11 mouse cellular contexts compared by ENCODE assay signal in the genomic region with DNA sequence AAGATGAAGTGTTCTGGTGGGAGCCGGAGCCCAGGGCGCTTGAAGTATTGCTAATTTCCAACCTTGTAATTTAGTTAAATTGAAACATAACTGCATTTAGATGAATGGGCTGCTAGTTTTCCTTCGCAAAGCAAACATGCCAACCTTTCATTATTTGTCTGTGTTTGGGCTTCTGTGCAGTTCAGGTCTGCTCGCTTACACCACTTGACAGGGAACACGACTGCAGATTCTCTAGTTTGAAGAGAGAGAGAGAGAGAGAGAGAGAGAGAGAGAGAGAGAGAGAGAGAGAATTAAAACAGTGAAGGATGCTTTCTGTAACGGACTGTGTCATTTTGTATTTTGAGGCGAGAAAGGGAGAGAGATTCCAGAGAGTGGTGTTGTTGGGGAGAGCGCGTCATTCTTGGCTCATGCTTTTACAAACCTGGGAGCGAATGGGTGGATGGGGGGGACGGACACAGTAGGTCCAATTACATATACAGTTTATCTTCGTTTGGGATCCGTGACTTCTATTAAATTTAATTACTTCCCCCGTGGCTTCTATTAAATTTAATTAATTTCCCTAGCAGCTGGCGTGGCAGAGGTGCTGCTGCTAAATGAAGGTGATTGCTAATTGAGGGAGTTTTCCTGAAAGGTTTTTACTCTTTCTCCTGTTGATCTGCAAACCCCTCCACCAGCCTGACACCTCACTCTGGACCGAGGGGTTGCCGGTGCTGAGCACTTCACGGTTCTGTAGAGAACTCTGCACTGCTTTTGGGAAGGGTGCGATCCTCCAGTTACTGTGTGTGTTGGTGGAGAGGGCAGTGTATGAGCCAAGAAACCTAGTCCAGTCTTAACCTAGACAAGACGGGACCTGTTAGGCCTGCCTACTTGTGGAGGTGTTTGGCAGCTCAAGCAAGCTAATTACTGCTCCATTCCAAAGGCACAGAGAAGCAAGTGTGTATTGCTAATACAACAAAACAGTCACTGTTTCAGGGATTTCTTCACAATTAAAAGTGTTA.
DNase-seq lines count a peak whose midpoint lies in the region; ATAC-seq and TF ChIP-seq lines count a peak whose summit lies in the region.
"Had no signal": no experiment of that assay in that cellular context is flagged by ENCODE, and none has a peak within 500 bp of the region (broad histone marks: within the 10 kb centered on the region; RNA-seq: fewer than 3 reads in every experiment).

No protein-coding gene starts in this region.

- 27% methylated on average over 20 of the region's 20 CpGs for WGBS in forebrain, embryonic 16.5 days
- WGBS in limb, embryonic 15.5 days: 24% methylated on average over 20 of the region's 20 CpGs

- H3K27ac ChIP-seq in cortical plate, adult 2 months (ENCODE audit: insufficient read depth, low read length): peak overlapping the region; percentile 35
- no peak overlapping the region for H3K27ac ChIP-seq in forebrain, embryonic 16.5 days (ENCODE audit: low read length)
- no peak overlapping the region for H3K27ac ChIP-seq in limb, embryonic 15.5 days
- H3K27ac ChIP-seq: midbrain, embryonic 12.5 days; stomach, embryonic 15.5 days had no signal

- peak; percentile 61 for ATAC-seq in forebrain, embryonic 16.5 days
- ATAC-seq in limb, embryonic 15.5 days (ENCODE audit: insufficient number of reproducible peaks, low FRiP score, low TSS enrichment, low read depth): peak; percentile 78
- ATAC-seq: liver, postnatal 0 days had no signal

- no peak for TF ChIP-seq POLR2A in cortical plate, adult 2 months (IDR thresholded peaks at IDR 0.05; ENCODE audit: extremely low read depth, insufficient read depth, low read length)

- peaks cover 4% of the 10 kb centered on the region for H3K4me1 ChIP-seq in cortical plate, adult 2 months (ENCODE audit: control insufficient read depth, insufficient read depth, low read length)
- H3K4me1 ChIP-seq in forebrain, embryonic 16.5 days (replicated peaks; ENCODE audit: control insufficient read depth, insufficient read depth, low read length): peaks cover 16% of the 10 kb centered on the region; the same call in 1 of the 2 replicates
- peaks cover 9% of the 10 kb centered on the region; the same call in 1 of the 2 replicates for H3K4me1 ChIP-seq in limb, embryonic 15.5 days
- H3K4me1 ChIP-seq: stomach, embryonic 15.5 days had no signal

- TF ChIP-seq CTCF in cortical plate, adult 2 months (IDR thresholded peaks at IDR 0.05; ENCODE audit: extremely low read depth, insufficient read depth, low read length): no peak

- H3K9ac ChIP-seq in forebrain, embryonic 16.5 days (replicated peaks; ENCODE audit: low read depth, low read length): no peak overlapping the region
- 0 out of 2 replicates have a peak overlapping the region, but pooled peaks have one; percentile 4 for H3K9ac ChIP-seq in limb, embryonic 15.5 days
- H3K9ac ChIP-seq: liver, postnatal 0 days; midbrain, embryonic 12.5 days; stomach, embryonic 15.5 days had no signal

- peak overlapping the region; percentile 32 for H3K4me2 ChIP-seq in forebrain, embryonic 16.5 days (ENCODE audit: low read length)
- peak overlapping the region; percentile 39 for H3K4me2 ChIP-seq in limb, embryonic 15.5 days
- H3K4me2 ChIP-seq: midbrain, embryonic 12.5 days; stomach, embryonic 15.5 days had no signal

- DNase-seq in kidney, adult 9 months: peak; percentile 24
- DNase-seq in kidney, adult 11 months: no peak
- no peak for DNase-seq in adrenal gland, postnatal 25 days
- no peak for DNase-seq in left cerebral cortex, adult 18-20 months (ENCODE audit: low spot score in 2 of 2)
- DNase-seq: heart, adult 18-20 months; liver, postnatal 0 days had no signal

- H3K36me3 ChIP-seq in forebrain, embryonic 16.5 days (ENCODE audit: control insufficient read depth, insufficient read depth): no peaks in the 10 kb centered on the region
- H3K36me3 ChIP-seq in limb, embryonic 15.5 days: no peaks in the 10 kb centered on the region
- H3K36me3 ChIP-seq: midbrain, embryonic 12.5 days; stomach, embryonic 15.5 days had no signal

- peak overlapping the region; percentile 32; the same call in 1 of the 2 replicates for H3K4me3 ChIP-seq in cortical plate, adult 2 months (ENCODE audit: insufficient read depth, low read length)
- H3K4me3 ChIP-seq in forebrain, embryonic 16.5 days (replicated peaks; ENCODE audit: low read length): no peak overlapping the region
- peak overlapping the region; percentile 23 for H3K4me3 ChIP-seq in limb, embryonic 15.5 days
- H3K4me3 ChIP-seq: midbrain, embryonic 12.5 days; stomach, embryonic 15.5 days had no signal

- H3K27me3 ChIP-seq in forebrain, embryonic 16.5 days (replicated peaks; ENCODE audit: control insufficient read depth, insufficient read depth, low read length): no peaks in the 10 kb centered on the region
- H3K27me3 ChIP-seq in limb, embryonic 15.5 days: no peaks in the 10 kb centered on the region
- H3K27me3 ChIP-seq: midbrain, embryonic 12.5 days; stomach, embryonic 15.5 days had no signal

- H3K9me3 ChIP-seq in forebrain, embryonic 16.5 days (ENCODE audit: control insufficient read depth, low read length): no peaks in the 10 kb centered on the region
- no peaks in the 10 kb centered on the region for H3K9me3 ChIP-seq in limb, embryonic 15.5 days
- H3K9me3 ChIP-seq: midbrain, embryonic 12.5 days; stomach, embryonic 15.5 days had no signal
